Mouse (Mus musculus): ENCODE data around the gene Helz.

DNA sequence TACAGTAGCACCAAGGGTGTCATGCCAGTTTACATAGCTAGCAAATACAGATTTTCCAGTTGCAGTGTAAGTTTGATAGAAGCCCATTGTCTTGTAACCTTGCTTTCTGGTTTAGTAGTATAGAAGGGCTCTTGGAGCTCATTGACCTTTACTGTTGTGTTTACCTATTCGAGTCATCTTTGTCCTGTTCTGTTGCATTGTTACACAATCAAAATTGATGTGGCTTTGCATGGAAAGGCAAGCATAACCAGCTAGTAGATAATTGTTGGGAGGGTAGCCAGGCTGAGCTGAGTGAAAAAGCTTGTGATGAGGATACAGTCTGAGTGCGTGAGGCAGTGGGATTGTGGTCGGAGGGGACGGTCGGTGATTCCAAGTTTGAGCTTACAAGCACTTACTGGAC, 12.1 kb downstream of the Helz start:
- TF ChIP-seq MAFK (IDR thresholded peaks at IDR 0.05; ENCODE audit: insufficient read depth, low read depth, low read length) (no peak), CHD2 (IDR thresholded peaks at IDR 0.05; ENCODE audit: low read depth, low read length) (no peak), ZNF384 (IDR thresholded peaks at IDR 0.05; ENCODE audit: low read depth, low read length) (no peak), HCFC1 (IDR thresholded peaks at IDR 0.05; ENCODE audit: borderline replicate concordance, insufficient read depth, low read length) (no peak), ZC3H11A (IDR thresholded peaks at IDR 0.05; ENCODE audit: borderline replicate concordance, low read depth, low read length) (no peak)
